Mouse (Mus musculus) spleen, adult 2 months (tissue): ENCODE results near the gene Pcyt2.

ENCODE experiments used
- CTCF ChIP-seq: fragments of 200-500 bp; IDR thresholded peaks from 2 replicates; pipeline ENCODE4 v1.5.1; 2011; ENCODE audit warnings: mild to moderate bottlenecking, inconsistent platforms; ENCODE audit not compliant: insufficient read depth, insufficient read length, insufficient replicate concordance; ENCODE audit errors: extremely low read depth
- POLR2A ChIP-seq: fragments of 200-500 bp; IDR thresholded peaks from 2 replicates; pipeline ENCODE4 v1.6.1; 2011; ENCODE audit warnings: low read depth, low read length, inconsistent platforms

- no peak for TF ChIP-seq CTCF
- no peak for TF ChIP-seq POLR2A
Measured at GRCm38 (mm10) chr11:120666617-120667016, 48.9 kb upstream of the Pcyt2 start.
